Comparison of ENCODE assay signal across 1 mouse cellular context in the genomic region with DNA sequence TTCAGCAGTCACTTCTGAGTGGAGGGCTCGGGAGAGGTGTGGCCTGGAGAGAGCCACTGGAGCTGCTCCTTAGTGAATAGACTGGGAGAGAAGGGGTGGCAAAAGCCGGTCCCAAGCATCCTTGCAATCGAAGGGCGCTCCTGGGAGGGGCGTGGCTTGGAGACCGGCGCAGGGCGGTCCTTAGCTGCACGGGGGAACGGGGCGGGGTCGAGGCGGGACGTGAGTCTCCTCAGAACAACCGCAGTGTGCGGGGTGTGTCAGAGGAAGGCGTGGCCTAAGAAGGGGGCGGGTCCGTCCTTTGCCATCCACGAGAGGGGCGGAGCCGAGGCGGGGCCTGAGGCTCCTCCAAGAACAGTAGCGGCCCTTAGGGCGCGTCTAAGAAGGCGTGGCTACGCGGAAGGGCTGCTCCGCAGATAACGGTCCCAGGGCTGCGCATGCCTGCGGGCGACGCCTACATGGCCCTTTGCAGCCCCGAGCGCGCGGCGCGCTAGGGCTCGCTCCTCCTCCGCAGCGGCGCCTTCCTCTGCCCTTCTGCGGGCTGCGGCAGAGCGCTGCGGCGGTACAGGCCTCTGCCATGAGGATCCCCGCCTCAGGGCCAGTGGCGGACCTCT.
A peak's percentile ranks its signal among the peaks of the same experiment; 100 is the strongest.
TF ChIP-seq lines count a peak whose summit lies in the region.

No protein-coding gene starts in this region.

TF ChIP-seq in MEL, 35 proteins besides CTCF, POLR2A, EP300 and RAD21 (continued from another document):
- no peak for TF ChIP-seq E2F4 (IDR thresholded peaks at IDR 0.05; ENCODE audit: borderline replicate concordance, low read depth, low read length)
- peak; percentile 74 for TF ChIP-seq ELF1 (IDR thresholded peaks at IDR 0.05; ENCODE audit: low read depth, low read length)
- TF ChIP-seq TAL1 (IDR thresholded peaks at IDR 0.05; ENCODE audit: low read length) = no peak
